ENCODE assay signal across 8 mouse cellular contexts in the genomic region with DNA sequence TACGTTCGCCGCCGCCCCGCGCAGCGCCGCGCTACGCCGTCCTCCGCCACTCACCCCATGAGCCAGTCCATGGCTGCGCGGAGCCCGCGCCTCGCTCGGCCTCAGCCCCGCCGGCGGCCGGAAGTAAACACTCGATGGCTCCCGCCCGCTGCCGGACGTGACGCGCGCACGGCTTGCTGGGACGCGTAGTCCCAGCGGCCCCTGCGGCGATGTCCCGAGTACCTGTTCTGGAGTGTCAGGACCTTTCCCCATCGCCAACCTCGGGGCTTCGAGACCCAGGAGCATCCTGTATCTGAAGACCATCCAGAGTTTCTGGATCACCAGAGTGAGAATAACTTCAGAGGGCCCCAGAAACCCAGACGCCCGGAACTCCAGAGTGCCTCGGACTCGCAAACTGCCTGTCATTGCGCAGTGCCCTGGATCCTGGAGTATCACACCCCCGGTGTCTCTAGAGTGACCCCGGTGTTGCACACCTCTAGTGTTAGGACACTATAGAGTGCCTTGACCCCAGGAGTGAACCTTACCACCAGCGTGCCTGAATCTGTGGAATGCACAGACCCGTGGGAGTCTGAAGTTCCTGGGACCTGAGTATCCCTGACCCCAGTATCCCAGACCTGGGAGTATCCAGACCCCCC. TPM values are rescaled to one million over a fixed set of nuclear protein-coding genes. Genes with fewer than 3 reads are reported as not detected.
DNase-seq lines count a peak whose midpoint lies in the region; ATAC-seq and TF ChIP-seq lines count a peak whose summit lies in the region.

A gene (minus strand): TSS at position 135 of the 635 bp plus-strand sequence.

- H3K4me2 ChIP-seq in CH12.LX (ENCODE audit: insufficient read depth, low read depth, poor library complexity, severe bottlenecking): peak within 1 kb of the TSS; percentile 63
- peak within 1 kb of the TSS; percentile 97 for H3K4me2 ChIP-seq in forebrain, embryonic 12.5 days
- peak within 1 kb of the TSS; percentile 77 for H3K4me2 ChIP-seq in heart, embryonic 16.5 days (ENCODE audit: low read depth, low read length)
- H3K4me2 ChIP-seq in liver, embryonic 13.5 days: peak within 1 kb of the TSS; percentile 90
- H3K4me2 ChIP-seq in stomach, embryonic 14.5 days (replicated peaks; ENCODE audit: low read depth, low read length): peak within 1 kb of the TSS; percentile 62

- no peaks in the 10 kb centered on the region for H3K9me3 ChIP-seq in CH12.LX (replicated peaks; ENCODE audit: low read length)
- no peaks in the 10 kb centered on the region for H3K9me3 ChIP-seq in forebrain, embryonic 12.5 days
- H3K9me3 ChIP-seq in heart, embryonic 16.5 days (replicated peaks; ENCODE audit: control insufficient read depth, low read length): no peaks in the 10 kb centered on the region
- no peaks in the 10 kb centered on the region for H3K9me3 ChIP-seq in liver, embryonic 13.5 days (replicated peaks)
- no peaks in the 10 kb centered on the region for H3K9me3 ChIP-seq in stomach, embryonic 14.5 days (ENCODE audit: control insufficient read depth, low read depth, low read length)

- TF ChIP-seq POLR2A in CH12.LX (IDR thresholded peaks at IDR 0.05; ENCODE audit: low read depth, low read length): peak; percentile 93

- TF ChIP-seq CTCF in CH12.LX (conservative IDR thresholded peaks at IDR 0.05 in 1 of 2, IDR thresholded peaks at IDR 0.05 in 1 of 2; ENCODE audit: low read depth in 2 of 2, low read length in 2 of 2): no peak

- H3K9ac ChIP-seq in CH12.LX (ENCODE audit: insufficient read depth, low read depth): peak within 1 kb of the TSS; percentile 89
- H3K9ac ChIP-seq in forebrain, embryonic 12.5 days: peak within 1 kb of the TSS; percentile 90
- H3K9ac ChIP-seq in heart, embryonic 16.5 days (ENCODE audit: low read length): peak within 1 kb of the TSS; percentile 88
- peak within 1 kb of the TSS; percentile 96 for H3K9ac ChIP-seq in liver, embryonic 13.5 days
- peak within 1 kb of the TSS; percentile 92 for H3K9ac ChIP-seq in stomach, embryonic 14.5 days (replicated peaks; ENCODE audit: low read depth, low read length)

- H3K27me3 ChIP-seq in CH12.LX (replicated peaks): peaks cover 39% of the 10 kb centered on the region
- H3K27me3 ChIP-seq in forebrain, embryonic 12.5 days: peaks cover 9% of the 10 kb centered on the region; the same call in 1 of the 2 replicates
- no peaks in the 10 kb centered on the region for H3K27me3 ChIP-seq in heart, embryonic 16.5 days (ENCODE audit: control insufficient read depth, insufficient read depth, low read length)
- peaks cover 8% of the 10 kb centered on the region; the same call in 1 of the 2 replicates for H3K27me3 ChIP-seq in liver, embryonic 13.5 days
- no peaks in the 10 kb centered on the region for H3K27me3 ChIP-seq in stomach, embryonic 14.5 days (ENCODE audit: control insufficient read depth, insufficient read depth, low read length)

- under 1% methylated on average over 48 of the region's 49 CpGs for WGBS in forebrain, embryonic 12.5 days
- whole genome bisulfite sequencing in heart, embryonic 16.5 days: under 1% methylated on average over 49 of the region's 49 CpGs
- WGBS in liver, embryonic 13.5 days (ENCODE audit: insufficient replicate concordance): under 1% methylated on average over 49 of the region's 49 CpGs
- under 1% methylated on average over 48 of the region's 49 CpGs for WGBS in stomach, embryonic 14.5 days

- TF ChIP-seq RAD21 in CH12.LX (IDR thresholded peaks at IDR 0.05; ENCODE audit: low read depth, low read length): no peak

- peaks cover 7 to 25% of the 10 kb centered on the region in 2 experiments for H3K36me3 ChIP-seq in CH12.LX (replicated peaks in 1 of 2; ENCODE audit: control insufficient read depth in 1 of 2, insufficient read depth in 1 of 2, low read length in 1 of 2)
- H3K36me3 ChIP-seq in forebrain, embryonic 12.5 days (replicated peaks): 0 out of 2 replicates have a peak, but pooled peaks cover 3% of the 10 kb centered on the region
- H3K36me3 ChIP-seq in heart, embryonic 16.5 days (ENCODE audit: control insufficient read depth, insufficient read depth): 0 out of 2 replicates have a peak, but pooled peaks cover 4% of the 10 kb centered on the region
- H3K36me3 ChIP-seq in liver, embryonic 13.5 days: peaks cover 23% of the 10 kb centered on the region
- peaks cover 3% of the 10 kb centered on the region; the same call in 1 of the 2 replicates for H3K36me3 ChIP-seq in stomach, embryonic 14.5 days (ENCODE audit: control insufficient read depth, insufficient read depth, low read length)

- H3K4me1 ChIP-seq in CH12.LX (ENCODE audit: control insufficient read depth in 1 of 2, insufficient read depth in 2 of 2): peaks cover 12 to 40% of the 10 kb centered on the region in 2 experiments
- H3K4me1 ChIP-seq in forebrain, embryonic 12.5 days: peaks cover 18% of the 10 kb centered on the region
- H3K4me1 ChIP-seq in heart, embryonic 16.5 days (ENCODE audit: control insufficient read depth, insufficient read depth, low read length): peaks cover 25% of the 10 kb centered on the region
- peaks cover 55% of the 10 kb centered on the region for H3K4me1 ChIP-seq in liver, embryonic 13.5 days (replicated peaks)
- H3K4me1 ChIP-seq in stomach, embryonic 14.5 days (ENCODE audit: control insufficient read depth, insufficient read depth, low read length): peaks cover 19% of the 10 kb centered on the region

- peak; percentile 74 for DNase-seq in CH12.LX (ENCODE audit: extremely low read depth)
- DNase-seq in c-Kit-positive CD71-positive TER-119-positive erythroid progenitor cells, embryonic 14.5 days (ENCODE audit: low spot score): peak; percentile 79
- DNase-seq in kidney, postnatal 25 days: peak; percentile 92 to 96
- peak; percentile 84 for DNase-seq in liver, embryonic 13.5 days
- peak; percentile 80 to 85 for DNase-seq in natural killer cell, adult 2 months (ENCODE audit: low spot score in 2 of 2)

- in situ Hi-C loops in CH12.LX (cut with MboI; ENCODE audit: low pct_ligation_motif_present, low pct_unique_long_range_greater_than_20kb, low sequenced_read_pairs): no loop called here

- dilution Hi-C loops in CH12.LX (cut with MboI; ENCODE audit: extremely low pct_ligation_motif_present, extremely low pct_unique_long_range_greater_than_20kb, low sequenced_read_pairs): no loop called here

- no peak within 1 kb of the TSS for H3K27ac ChIP-seq in CH12.LX (ENCODE audit: insufficient read depth, low read depth)
- peak within 1 kb of the TSS; percentile 71 for H3K27ac ChIP-seq in forebrain, embryonic 12.5 days
- H3K27ac ChIP-seq in heart, embryonic 16.5 days (ENCODE audit: low read length): peak within 1 kb of the TSS; percentile 72
- peak within 1 kb of the TSS; percentile 94 for H3K27ac ChIP-seq in liver, embryonic 13.5 days
- H3K27ac ChIP-seq in stomach, embryonic 14.5 days (ENCODE audit: low read length): peak within 1 kb of the TSS; percentile 67

- no peak for TF ChIP-seq EP300 in CH12.LX (IDR thresholded peaks at IDR 0.05; ENCODE audit: low read length)

- peaks cover 21% of the 10 kb centered on the region for H3K79me2 ChIP-seq in CH12.LX (replicated peaks; ENCODE audit: control insufficient read depth, extremely low read depth, insufficient read depth, poor library complexity, severe bottlenecking)

- peak within 1 kb of the TSS; percentile 76 to 89 (median 88) for H3K4me3 ChIP-seq in CH12.LX (replicated peaks in 1 of 3; ENCODE audit: low read depth in 2 of 3, low read length in 2 of 3, poor library complexity in 1 of 3)
- H3K4me3 ChIP-seq in forebrain, embryonic 12.5 days (replicated peaks): peak within 1 kb of the TSS; percentile 96
- peak within 1 kb of the TSS; percentile 79 for H3K4me3 ChIP-seq in heart, embryonic 16.5 days (ENCODE audit: low read length)
- peak within 1 kb of the TSS; percentile 95 for H3K4me3 ChIP-seq in liver, embryonic 13.5 days (replicated peaks)
- peak within 1 kb of the TSS; percentile 95 for H3K4me3 ChIP-seq in stomach, embryonic 14.5 days (ENCODE audit: low read depth, low read length)

- peak; percentile 97 for ATAC-seq in forebrain, embryonic 12.5 days (ENCODE audit: low FRiP score)
- ATAC-seq in heart, embryonic 16.5 days (replicated peaks; ENCODE audit: extremely low read depth, insufficient read depth, low FRiP score): peak; percentile 96
- peak; percentile 92 for ATAC-seq in liver, embryonic 13.5 days (ENCODE audit: low read depth)
- ATAC-seq in stomach, embryonic 14.5 days (ENCODE audit: insufficient number of reproducible peaks, insufficient read depth, low FRiP score, low read depth): peak; percentile 92

TF ChIP-seq in CH12.LX, 34 proteins besides CTCF, POLR2A, EP300 and RAD21 (continues in another document):
- TF ChIP-seq TCF12 (IDR thresholded peaks at IDR 0.05; ENCODE audit: low read depth, low read length): peak; percentile 63; the same call in 1 of the 2 replicates
- TF ChIP-seq ZKSCAN1 (IDR thresholded peaks at IDR 0.05; ENCODE audit: borderline replicate concordance, low read depth, low read length): no peak
- no peak; the same call in 1 of the 2 replicates for TF ChIP-seq CHD2 (IDR thresholded peaks at IDR 0.05; ENCODE audit: low read length)
- TF ChIP-seq NELFE (IDR thresholded peaks at IDR 0.05; ENCODE audit: low read depth, low read length): peak; percentile 94
- peak; percentile 75 for TF ChIP-seq ELF1 (IDR thresholded peaks at IDR 0.05; ENCODE audit: low read depth, low read length)
- TF ChIP-seq MAX (IDR thresholded peaks at IDR 0.05; ENCODE audit: low read length): peak; percentile 49; the same call in 1 of the 2 replicates
- no peak for TF ChIP-seq RCOR1 (conservative IDR thresholded peaks at IDR 0.05; ENCODE audit: low read depth, low read length)
- TF ChIP-seq MAZ (IDR thresholded peaks at IDR 0.05; ENCODE audit: low read depth, low read length): peak; percentile 70; the same call in 1 of the 2 replicates
- TF ChIP-seq SMC3 (IDR thresholded peaks at IDR 0.05; ENCODE audit: low read depth, low read length): no peak
- TF ChIP-seq BHLHE40 (IDR thresholded peaks at IDR 0.05; ENCODE audit: low read depth, low read length): no peak
- TF ChIP-seq TBP (conservative IDR thresholded peaks at IDR 0.05; ENCODE audit: low read depth, low read length): 0 out of 2 replicates have a peak, but pooled peaks have one; percentile 55
- no peak for TF ChIP-seq E2F4 (IDR thresholded peaks at IDR 0.05; ENCODE audit: insufficient replicate concordance, low read depth, low read length)
- TF ChIP-seq MYC (IDR thresholded peaks at IDR 0.05; ENCODE audit: low read depth, low read length): 0 out of 2 replicates have a peak, but pooled peaks have one; percentile 17
- TF ChIP-seq UBTF (IDR thresholded peaks at IDR 0.05; ENCODE audit: low read depth, low read length): peak; percentile 36; the same call in 1 of the 2 replicates

RNA-seq across cellular contexts. Expression of the gene that starts here (rescaled TPM):
- total RNA-seq in CH12.LX (2012; rRNA removed): 22.4 and 25.9 TPM in 2 replicates
- total RNA-seq in CH12.LX (2014; rRNA removed): 30.5 and 33.2 TPM in 2 replicates
- polyA plus RNA-seq in CH12.LX (2012; ENCODE audit: insufficient read length, low read depth): 26.3 and 27.3 TPM in 2 replicates
- 46.4 and 46.9 TPM in 2 replicates for polyA plus RNA-seq in forebrain, embryonic 12.5 days (2016; fragmentation: Nextera tagmentation; extraction: Ambion mirVana)
- polyA plus RNA-seq in heart, embryonic 16.5 days (2015; fragmentation: Nextera tagmentation; extraction: Ambion mirVana): 54.3 and 56.3 TPM in 2 replicates
- polyA plus RNA-seq in liver, embryonic 13.5 days (2015; fragmentation: Nextera tagmentation; extraction: Ambion mirVana): 62.5 and 64.3 TPM in 2 replicates
- polyA plus RNA-seq in stomach, embryonic 14.5 days (2014; fragmentation: Nextera tagmentation; extraction: Ambion mirVana): 66.8 and 68.2 TPM in 2 replicates
